Mouse (Mus musculus): ENCODE results near the gene Mgea5.

The Mgea5 gene

DNA sequence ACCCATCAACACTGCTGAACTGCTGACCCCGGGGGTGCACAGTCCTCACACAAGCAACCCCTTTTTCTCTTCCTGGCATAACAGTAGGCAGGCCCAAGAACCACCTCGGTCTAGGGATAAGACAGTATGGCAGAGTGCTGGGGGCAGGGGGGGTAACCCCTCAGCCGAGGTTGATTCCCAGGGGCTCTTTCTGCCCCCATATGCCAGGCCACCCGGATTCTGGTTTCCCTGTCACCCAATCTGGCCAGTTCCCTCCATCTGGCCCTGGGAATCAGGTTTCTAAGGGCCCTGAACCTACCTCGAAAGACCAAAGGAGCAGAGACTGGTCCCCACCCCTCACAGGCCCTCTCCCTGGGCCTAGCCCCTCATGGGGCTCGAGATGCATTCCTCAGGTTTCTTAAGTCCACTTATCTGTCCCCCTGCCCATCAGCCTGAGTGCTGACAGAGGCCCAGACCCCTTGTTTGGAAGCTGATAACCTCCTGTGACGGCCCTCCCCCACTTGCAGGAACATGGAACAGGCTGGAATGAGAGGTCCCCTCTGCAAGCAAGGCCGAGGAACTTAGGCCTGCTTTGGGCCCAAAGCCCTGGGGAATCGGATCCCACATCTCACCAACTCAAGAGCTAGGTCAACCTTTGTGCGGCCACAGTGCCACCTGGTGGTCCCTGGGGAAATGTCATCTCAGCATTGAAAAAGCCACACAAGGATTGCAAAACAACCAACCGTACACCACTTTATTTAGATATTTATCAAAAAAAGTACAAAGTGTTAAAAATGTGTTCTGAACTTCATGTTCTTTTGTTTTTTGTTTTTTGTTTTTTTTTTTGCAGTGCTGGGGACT, 36.4 kb downstream of the Mgea5 start:
- DNase-seq: peak; percentile 91 to 94

DNA sequence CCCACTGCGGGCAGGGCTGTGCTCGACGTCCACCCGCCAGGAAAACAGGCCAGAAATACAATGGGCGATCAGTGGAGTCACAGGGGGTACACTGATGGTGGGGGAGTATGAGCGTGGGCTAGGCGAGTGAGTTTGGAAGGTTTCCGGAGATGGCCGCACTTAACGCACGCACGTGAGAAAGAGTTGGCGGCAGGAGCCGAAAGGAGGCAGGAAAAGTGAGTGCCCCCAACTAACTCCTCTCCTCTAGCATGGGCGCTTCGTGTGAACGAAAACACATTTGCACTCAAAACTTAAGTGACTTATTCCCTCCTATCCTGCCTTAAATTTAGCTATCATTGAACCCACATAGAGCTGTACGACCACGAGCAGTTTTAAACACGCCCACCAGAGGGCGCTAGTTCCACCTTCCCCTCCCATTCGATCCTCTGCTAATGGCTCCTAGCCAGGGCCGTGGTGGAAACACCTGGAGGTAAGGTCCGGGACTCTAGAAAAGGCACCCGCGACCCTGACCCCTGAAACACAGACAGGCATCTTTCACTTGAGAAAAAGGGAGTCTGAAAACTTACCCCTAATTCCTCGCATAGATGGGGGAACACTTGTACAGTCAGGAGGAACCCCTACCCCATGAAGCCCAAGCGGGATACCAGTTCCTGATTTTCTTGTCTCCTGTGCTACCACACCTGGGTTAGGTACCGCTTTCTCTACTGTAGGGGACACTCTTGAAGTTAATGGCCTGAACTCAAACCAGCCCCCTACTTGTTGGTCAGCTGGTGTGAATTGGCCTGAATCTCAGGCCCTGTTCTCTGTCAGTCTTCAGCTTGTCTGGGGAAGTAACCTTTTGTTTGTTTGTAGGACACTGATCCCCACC, 37.2 kb downstream of the Mgea5 start:
- peak; percentile 88 to 89 for DNase-seq

DNA sequence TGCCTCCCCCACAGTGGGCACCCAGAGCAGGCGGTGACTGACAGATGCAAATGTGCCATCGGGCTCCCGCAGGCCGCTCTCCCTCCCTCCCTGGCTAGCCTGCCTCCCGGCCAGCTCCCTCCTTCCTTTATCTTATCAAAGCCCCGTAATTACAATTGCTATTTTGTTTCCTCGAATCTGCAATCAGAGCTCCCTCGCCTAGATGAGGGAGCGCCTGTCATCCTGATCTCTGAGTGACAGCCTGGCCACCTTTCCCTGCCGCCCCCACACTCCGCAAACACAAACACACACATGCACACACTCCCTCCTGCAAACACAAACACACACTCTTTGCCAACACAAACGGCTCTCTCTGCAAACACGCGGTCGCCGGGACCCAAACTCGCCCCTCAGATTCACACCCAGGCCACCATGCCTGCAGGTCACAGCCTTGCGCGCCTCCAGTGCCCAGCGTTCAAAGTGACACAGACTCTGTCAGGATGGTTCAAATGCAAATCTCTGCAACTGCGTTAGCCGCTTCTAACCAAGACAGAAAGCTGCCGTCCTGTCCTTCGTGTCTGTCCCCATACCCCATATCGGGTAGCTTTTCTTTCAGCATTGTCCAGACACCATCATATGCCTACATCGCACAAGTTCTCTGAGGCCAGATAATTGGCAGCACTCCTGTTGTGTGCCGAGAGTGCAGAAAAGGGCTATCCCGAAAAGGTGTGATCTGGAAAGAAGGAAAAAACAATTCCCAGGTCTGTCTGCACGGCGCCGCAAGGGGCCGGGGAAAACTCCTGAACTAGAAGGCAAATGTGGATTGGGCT, 38.1 kb downstream of the Mgea5 start:
- DNase-seq: no peak

DNA sequence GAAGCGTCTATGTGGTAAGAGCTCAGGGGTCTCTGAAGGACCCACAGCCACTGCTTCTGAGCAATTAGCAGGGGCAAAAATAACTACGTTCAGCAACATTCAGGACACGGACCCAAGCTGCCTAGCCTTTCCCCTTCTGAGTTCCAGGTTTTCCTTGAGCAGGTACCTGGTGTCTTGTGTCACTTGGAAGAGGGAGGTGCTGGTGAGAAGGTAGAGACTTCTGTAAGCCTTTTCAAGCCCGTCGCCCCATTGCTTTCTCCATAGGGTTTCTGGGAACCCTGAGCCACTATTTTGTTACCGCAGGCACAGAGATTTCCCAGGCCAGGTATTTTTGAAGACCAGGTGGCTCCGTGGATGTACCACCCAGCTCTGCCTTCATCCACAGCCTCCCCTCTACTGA, 40.0 kb downstream of the Mgea5 start:
- DNase-seq: no peak

DNA sequence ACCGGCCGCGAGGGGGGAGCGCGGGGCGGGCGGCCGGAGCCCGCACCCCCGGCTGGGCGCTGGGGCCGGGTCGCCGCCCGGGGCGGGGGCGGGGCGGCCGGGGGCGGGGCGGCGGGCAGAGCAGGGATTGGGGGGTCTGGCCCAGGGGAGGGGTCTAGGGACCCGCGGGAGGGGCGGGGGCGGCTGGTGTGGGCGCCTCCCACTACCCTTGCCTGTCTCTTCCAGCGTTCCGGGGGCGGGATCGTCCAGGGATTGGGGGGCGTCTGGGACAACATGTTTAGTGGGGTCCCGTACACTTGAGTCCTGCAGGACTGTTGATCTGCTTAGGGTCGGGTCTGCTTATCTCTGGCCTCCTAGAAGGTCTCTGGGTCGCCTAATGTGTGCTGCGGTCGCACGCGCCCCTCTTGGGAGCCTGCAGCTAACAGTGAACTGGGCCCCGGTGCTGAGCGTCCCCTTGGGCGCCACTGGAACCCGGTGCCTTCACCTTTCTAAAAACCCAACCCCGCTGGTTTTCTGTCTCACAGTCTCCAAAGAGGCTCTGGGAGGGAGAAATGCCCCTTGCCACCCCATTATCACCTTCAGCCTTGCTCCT, 40.6 kb downstream of the Mgea5 start:
- DNase-seq: peak in 1 of 2 experiments; percentile 36

DNA sequence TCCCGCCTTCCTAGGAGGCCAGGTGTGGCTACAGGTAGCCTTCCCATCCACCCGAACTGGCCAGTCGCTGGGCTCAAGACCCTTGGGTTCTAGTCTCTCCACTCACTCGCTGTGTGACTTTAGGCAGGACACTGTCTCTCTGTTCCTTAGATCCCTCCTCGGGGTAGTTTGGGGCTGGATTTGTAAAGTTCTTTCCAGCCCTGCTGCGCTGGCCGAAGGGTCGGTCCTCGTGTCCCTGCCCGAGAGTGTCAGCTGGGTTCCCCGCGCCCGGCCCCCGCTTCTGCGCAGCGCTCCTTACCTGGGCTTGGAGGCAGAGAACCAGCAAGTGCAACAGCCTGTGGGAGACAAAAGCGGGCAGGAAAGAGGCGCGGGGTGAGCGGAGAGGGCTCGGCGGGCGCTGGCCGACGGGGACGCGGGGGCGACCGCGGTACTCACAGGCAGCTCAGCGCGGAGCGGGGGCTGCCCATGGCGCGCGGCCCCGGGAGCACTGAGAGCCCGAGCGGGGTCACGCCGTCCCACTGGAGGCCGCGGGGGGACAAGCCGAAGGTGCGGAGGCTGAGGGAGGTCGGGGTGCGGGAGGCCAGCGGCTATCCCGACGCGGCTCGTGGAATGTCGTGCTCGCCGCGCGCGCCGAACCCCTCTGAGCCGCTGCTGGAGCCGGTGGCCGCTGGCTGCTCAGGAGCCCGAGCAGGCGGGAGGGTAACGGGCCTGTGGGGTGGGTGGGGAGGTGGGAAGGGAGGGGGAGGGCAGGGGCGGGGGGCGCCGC, 41.2 kb downstream of the Mgea5 start, which contains the start of gene Fgf8:
Gene Fgf8, minus strand, starts transcription at position 698 of the 766 bp plus-strand sequence.
- peak; percentile 26 to 38 for DNase-seq

DNA sequence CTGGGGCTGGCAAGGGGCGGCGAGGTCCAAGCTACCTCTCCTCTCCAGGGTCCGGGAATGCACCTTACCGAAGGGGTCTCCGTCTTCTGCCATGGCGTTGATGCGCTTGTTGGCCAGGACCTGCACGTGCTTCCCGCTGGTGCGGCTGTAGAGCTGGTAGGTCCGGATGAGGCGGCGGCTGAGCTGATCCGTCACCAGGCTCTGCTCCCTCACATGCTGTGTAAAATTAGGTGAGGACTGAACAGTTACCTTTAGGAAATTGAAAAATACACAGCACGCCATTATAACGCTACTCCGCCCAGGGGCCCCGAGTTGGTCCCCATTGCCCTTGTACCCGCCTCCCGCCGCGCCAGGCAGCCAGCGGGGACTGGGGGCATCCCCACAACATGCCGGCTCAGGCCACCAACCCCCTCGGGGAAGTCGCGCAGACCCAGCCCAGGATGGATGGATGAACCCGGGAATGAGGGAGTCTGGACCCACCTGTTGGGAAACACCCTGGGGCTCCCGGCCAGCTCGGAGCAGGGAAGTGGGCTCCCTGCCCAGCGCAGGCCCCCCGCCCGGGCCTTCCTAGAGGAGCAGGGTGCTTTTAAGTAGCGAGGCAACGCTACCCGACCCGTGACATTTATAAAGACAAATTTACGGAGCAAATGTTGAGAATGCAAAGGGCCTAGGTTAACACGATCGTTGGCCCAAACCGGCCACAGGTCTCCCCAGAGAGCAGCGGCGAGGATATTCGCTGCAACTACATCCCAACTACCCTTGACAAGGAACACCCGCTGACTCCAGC, 42.0 kb downstream of the Mgea5 start:
- peak; percentile 28 to 38 for DNase-seq

DNA sequence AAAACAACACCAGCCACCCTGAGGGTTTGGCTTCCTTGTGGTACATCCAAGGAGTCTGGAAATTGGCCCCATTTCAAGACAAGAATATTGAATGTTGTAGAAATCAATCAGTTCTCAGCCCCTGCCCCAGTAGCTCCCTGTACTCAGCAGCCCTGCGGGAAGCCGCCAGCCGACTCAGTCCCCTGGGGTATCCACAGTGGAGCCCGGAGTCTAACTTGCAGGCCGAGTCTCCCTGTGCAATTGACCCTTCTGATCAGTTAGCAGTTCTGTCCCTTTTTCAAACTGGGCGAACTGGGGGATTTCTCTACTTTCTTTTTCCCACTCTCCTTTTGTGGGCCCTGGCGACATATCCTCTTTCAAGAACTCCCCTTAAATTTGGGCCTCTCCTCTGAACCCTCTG, 42.8 kb downstream of the Mgea5 start:
- DNase-seq: no peak

DNA sequence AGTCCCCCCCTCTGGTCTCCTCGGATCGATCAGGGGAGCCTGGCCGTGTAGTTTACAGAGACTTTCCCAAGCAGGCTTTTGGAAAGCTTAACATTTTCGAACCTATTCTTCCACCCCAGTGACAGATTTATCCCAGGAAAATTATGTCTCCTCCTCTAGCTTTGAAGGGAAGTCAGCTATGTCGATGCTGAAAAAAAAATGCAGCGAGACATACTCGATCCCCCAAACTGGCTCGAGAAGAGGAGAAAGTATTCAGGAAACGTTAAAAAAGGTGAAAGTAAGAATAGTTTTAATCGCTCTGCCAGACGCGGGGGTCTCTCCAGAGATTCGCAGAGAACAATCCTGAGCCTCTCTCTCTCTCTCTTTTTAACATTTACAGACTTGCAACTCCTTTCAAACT, 43.4 kb downstream of the Mgea5 start:
- no peak for DNase-seq

DNA sequence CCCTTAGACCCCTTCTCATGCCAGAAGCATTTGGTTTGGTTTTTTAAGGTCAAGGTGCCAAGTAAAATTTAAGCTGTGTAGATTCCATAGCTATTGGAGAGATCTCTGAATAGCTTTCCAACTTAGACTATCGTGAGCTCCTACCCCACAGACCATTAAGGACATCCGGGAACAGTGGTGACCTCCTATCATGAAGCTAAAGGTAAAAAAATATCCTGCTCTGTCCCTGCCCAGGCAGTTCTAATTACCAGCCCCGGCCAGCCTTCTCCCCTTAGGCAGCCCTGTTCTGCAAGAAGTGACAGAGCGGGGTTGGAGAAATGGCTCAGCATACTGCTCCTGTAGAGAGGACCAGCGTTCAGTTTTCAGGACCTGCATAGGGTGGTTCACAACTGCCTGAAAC, 45.1 kb downstream of the Mgea5 start:
- DNase-seq: no peak

DNA sequence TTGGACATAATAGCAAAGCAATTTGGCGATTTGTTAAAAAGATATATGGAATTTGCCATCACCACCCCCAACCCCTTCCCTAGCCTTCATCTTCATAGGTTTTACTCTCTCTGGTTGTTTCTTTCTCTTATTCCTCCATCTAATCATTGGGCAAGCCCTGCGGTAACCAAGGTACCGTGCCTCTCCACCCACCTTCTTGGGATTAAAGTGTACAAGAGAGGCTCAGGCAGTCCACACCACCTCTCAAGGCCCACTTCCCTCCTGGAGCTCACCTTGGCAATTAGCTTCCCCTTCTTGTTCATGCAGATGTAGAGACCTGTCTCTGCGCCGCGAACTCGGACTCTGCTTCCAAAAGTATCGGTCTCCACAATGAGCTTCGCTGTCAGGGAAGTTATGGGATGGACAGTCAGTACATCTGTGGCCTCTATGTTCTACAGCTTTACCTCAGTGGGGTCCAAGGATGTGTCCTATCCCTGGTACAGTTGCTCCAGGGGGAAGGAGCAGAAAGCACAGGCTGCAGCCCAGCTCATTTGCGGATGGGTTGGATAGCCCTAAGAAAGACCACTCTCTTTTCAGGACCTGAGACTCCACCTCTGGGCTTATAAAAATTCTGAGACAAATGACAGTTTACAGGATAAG, 45.7 kb downstream of the Mgea5 start:
- no peak for DNase-seq

DNA sequence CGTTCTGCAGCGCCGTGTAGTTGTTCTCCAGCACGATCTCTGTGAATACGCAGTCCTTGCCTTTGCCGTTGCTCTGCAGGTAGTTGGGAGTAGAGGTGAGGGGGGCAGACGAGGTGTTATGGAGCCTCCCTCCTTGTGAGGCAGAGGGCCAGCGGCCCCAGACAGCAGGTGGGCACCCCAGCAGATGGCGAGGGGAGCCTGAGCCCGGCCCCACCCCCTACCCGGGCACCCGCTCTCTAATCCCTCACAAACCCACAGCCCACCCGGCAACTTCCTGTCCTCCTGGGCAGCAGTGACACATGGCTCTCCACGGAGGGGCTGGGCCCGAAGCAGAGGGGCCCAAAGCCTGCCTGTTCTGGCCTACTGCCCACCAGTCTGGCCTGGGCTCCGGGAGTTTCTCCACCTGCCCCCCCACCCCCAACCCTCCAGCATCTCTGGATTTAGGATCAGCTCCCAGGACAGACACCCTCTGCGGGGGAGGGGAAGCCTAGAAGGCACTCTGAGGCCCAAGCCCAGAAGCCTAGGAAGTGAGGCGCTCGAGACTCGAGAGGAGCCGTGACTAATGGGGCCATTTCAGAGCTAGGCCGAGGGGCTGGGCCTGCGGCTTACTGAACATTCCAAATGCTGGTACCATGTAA, 46.3 kb downstream of the Mgea5 start:
- DNase-seq: peak; percentile 65 to 78

DNA sequence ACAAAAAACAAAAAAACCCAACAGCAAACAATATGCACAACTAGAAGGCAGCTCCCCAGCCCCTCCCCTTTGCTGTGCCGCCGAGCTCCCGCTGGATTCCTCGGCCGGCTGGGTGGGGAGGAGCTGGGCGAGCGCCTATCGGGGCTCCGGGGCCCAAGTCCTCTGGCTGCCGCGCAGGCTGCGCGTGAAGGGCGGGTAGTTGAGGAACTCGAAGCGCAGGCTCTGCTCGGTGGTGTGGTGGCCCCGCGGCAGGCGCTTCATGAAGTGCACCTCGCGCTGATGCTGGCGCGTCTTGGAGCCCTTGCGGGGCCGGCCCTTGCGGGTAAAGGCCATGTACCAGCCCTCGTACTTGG, 46.8 kb downstream of the Mgea5 start:
- peak in 1 of 2 experiments; percentile 72 for DNase-seq

DNA sequence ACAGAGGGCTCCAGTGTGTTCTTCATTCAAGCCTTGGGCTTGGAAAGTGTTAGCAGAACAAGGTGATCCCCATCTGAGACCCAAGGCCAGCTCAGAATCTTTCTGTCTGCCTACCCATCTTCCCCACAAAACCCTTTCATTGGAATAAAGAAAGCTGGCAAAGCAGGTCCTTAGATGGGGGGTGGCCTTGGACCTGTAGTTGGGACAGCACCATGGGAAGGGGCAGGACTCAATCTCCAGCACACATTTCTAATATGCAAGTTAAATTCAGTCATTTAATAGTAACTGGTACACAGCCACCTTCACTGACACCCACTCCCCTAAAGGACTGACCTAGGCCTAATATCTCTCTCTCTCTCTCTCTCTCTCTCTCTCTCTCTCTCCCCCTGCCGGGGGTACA, 47.4 kb downstream of the Mgea5 start:
- no peak for DNase-seq

DNA sequence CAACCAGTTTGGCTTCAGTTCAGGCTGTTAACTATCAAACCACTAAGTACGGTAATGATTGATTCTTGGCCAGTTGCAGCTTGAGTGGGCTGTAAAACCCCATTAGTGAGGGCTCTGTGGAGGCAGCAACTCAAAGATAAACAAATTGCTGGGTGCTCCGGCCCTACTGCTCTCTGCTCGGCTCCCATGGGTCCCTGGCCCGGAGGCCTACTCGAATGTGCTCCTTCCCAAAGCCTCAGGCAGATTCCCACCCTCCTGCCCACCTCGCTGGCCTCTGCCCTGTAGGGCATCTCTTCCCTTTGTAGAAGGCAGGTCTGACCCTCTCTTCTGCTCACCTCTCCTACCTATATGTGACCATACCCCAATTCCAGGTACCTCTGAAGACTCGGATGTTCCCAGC, 48.9 kb downstream of the Mgea5 start:
- DNase-seq: no peak

DNA sequence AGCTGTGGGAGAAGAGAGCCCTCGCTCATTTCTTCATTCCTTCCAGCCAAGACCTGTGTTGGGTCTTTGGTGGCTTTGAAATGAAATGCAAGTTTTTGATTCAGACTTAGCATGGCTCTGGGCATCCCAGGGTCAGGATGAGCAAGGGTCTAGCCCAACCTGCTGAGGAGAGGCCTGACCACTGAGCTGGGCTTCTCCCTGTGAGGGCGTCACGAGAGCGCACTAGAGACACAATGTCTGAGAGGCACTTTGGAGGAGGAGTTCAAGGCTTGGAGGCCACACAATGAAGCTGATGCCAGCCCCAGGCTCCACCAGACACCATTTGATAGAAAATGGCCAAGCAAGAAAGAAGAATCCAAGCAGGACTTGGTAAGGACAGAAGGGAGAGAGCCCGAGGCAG, 49.4 kb downstream of the Mgea5 start:
- no peak for DNase-seq

DNA sequence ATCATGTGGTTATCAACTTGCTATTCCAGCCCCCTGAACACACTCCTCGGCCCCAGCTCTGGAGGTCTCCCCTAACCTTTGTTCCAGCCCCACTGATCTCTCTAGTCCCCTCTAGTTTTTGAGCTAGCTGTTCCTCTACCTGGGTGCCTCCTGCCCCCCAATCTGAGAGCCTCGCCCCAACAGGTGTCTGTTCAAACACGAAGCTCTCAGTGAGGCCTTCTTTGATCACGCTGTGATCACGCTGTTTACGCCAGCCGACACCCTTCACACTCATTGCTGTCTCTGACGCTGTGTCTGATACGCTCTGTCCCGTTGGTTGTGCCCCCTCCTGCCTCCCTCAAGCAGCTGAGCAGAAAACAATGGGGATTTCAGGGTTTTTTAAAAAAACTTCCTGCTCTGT, 50.1 kb downstream of the Mgea5 start:
- no peak for DNase-seq

DNA sequence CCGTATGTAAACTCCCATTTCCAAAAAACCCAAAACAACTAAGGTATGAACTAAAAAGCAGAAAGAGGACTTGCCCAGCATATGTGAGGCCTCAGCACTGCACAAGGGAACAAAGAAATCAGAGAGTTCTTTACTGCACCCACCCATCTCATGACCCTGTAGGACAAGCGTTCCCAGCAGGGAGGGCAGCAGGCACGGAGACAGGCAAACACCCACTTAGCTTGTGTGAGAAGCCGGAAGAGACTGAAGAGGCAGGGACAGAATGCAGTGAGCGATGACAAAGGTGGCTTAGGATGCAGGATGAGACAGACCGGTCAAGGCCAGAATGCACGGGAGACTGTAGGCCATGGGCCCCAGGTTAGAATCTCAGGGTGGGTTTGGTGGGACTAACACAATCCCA, 52.0 kb downstream of the Mgea5 start:
- DNase-seq: no peak

DNA sequence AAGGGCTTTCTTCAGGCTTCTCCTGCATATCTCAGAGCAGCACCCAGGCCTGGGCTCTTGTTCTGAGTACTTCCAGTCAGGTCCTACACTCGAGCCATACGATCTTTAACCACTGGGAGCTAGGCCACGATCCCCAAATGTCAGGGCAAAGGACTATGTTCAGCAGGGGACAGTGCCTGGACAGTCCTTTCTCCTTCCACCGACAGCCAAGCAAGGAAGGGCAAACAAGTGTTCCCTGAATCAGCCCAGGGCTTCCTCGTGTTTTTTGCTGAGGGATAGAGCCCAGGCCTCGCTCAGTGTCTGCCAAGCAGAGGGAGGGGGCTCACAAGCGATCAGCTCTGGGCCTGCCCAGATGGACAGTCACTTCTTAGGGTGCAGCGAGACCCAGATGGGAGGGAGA, 53.6 kb downstream of the Mgea5 start:
- peak; percentile 32 to 60 for DNase-seq

DNA sequence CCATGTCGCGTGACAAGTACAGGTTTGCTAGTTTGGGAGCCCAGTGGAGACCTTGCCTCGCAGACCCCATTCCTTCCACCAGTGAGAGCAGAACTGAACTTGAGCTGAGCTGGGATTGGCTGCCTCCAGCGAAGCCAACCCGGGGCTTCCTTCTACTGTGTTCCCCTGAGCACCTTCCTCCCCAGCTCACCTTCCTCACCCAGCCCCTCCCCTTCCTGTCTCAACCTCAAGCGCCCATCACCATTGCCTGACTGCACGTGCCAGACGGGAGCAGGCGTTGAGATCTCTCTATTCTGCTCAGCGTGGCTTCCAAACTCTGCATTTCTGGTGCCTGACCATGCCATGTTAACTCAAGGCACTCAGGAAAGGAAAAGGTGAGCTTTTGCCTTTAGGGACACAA, 56.4 kb downstream of the Mgea5 start:
- DNase-seq: no peak
